Mouse (Mus musculus): Measurements from ENCODE around the gene Satb2.
A peak's percentile ranks its signal among the peaks of the same experiment; 100 is the strongest.

Gene Satb2

GRCm38 (mm10) chr1:56928731-56929130 lies 49.7 kb downstream of the Satb2 start:
- DNase-seq = no peak

DNA sequence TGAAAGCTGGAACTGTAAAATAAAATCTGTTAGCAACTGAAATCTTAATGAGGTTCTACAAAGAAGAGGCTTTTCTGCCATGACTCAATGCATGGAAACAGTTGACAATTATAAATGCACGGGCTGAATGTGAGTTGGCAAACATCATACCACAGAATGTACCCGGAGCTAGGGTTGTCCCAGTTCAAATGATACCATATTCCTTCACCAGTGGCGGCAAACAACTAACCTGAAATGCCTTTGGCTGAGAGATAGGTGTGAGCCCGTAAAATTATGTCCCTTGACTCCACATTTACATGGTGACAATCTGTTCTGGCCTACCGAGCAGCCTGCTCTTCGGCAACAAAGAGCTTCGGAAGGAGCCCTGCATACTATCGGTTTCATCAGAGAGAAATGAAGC lies 58.0 kb downstream of the Satb2 start:
- DNase-seq = no peak

DNA sequence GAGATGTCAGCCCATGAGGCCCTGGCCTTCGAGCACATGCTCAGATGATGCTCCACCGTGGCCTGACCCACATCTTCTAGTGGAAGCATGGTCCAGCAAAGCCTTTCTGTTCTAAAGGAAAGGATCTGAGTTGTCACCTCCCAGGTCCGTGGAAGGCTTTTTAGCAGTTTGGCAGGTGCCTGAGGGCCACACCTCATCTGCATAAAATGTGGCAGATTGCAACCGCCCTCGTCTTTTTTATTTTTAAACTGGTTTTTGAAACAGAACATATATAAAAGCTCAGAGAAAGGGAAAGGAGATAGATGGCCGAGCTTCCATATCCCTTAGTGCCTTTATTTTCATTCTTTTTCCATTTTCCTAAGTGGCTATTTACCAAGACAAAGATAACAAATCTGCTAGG lies 64.2 kb downstream of the Satb2 start:
- no peak for DNase-seq

- no peak for DNase-seq
Observed at GRCm38 (mm10) chr1:56900706-56901287, 77.7 kb downstream of the Satb2 start.

- DNase-seq = no peak
Observed at GRCm38 (mm10) chr1:56900187-56900586, 78.3 kb downstream of the Satb2 start.

- DNase-seq = peak; percentile 25 to 56
Observed at GRCm38 (mm10) chr1:56898606-56899396, 79.6 kb downstream of the Satb2 start.

- DNase-seq = peak; percentile 57 to 62
Observed at GRCm38 (mm10) chr1:56897492-56898180, 80.8 kb downstream of the Satb2 start.

DNA sequence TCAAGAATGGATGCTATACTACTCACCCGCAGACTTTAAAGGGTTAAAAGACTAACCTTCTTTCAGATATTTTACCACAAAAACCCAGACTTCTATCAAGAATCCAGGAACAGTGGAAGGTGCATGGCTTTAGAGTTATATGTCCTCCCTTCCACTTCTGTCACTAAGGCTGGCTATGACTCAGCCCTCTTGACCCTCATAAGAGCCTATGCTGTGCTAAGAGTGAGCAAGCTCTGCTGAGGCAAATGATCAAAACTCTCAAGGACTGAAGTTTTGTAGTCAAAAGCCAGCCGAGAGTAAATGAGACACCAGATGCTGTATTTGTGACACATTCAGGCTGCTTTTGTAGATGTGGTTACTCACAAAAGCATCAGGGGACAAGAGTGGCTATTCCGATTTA lies 81.8 kb downstream of the Satb2 start:
- no peak for DNase-seq

DNA sequence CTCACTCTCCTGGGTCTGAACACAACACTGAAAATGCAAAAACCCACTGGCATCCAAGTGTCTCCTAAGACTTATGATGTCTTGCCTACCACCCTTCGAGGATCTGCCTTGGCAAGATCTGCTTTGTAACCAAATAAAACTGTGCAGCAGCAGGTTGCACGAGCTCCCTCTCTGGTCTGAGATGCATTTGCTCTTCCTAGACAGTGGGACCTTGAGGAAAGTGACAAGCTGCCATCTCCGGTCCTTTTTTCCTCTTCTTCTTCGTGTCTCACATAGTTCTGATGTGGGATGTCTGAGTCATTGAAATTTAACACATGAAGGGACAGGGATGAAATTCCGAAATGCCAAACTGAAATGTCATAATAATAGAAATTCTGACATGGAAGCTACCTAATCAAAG lies 85.7 kb downstream of the Satb2 start:
- DNase-seq = no peak

- no peak for DNase-seq
Observed at GRCm38 (mm10) chr1:56888939-56889338, 89.5 kb downstream of the Satb2 start.

- no peak for DNase-seq
Observed at GRCm38 (mm10) chr1:56887524-56887923, 90.9 kb downstream of the Satb2 start.

DNA sequence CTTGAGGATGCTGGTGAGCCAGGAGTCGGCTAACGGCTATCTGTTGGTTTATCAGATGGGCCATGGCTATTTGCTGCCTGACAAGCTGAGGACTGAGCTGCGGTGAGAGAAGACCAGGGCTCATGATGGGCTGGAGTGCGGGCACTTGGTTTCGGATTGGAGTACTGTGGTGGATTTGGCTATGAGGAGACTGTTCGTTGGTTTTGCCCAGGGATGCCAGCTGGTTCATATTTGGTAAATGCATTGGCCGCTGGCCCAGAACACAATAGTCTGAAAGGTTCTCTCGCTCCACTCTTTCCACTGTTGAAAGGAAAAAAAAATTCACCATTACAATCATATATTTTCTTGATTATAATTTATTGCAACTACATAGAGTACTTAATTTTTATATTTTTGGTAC lies 107.0 kb downstream of the Satb2 start:
- no peak for DNase-seq

- DNase-seq = no peak
Observed at GRCm38 (mm10) chr1:56865246-56865645, 113.2 kb downstream of the Satb2 start.

DNA sequence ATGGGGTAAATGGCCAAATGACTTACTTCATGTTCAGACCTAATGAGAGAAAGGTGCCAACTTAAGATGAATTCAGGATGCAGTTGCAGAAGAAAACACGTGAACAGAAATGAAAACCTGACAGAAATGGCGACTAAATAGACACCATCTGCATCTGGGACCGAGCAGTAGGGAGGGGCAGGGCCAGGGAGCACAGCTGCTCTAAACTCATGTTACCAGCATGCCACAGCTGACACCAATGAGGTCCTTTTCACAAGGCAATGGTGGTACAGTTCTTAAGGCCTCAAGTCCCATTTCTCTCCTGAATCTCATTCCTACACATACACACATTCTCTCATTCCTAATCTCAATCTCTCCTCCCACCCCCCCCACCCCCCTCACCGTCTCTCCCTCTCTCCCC lies 115.7 kb downstream of the Satb2 start:
- DNase-seq = no peak

DNA sequence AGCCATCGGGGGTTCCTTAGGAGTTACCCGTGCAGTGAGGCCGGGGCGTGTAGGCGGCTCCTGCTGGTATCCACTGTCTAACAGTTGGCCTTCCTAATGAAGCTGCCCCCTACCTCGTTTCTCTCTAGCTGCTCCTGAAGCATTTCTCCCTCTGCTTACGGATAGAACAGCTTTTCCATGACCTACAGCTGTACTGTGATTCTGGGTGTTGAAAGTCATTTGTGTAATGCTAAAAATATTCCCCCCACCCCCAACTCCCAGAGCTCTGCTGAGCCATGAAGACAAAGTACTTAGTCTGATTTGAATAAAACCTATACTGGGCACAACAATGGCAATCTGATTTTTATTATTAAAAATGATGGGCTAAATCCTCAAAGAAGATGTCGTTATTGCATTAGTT lies 121.2 kb downstream of the Satb2 start:
- DNase-seq = no peak

GRCm38 (mm10) chr1:56850446-56850845 lies 128.0 kb downstream of the Satb2 start:
- no peak for DNase-seq

DNA sequence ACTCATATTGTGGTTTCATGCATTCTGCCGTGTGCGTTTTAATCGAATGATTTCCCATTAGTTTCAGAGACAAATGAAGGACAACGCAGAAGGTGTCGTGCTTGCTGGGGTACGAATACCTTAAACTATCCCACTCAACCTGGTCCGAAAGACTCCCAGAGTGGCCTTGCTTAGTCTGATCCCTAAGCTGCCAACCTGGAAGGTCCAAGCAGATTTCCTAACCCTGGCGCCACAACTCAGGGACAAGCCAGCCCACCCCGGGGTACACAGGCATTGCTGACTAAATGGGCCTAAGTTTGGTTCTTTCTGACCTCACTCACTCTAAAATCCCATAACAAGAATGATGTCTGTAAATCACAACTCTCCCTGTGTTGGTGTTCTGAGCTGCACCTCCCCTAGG lies 132.1 kb downstream of the Satb2 start:
- DNase-seq = no peak

DNA sequence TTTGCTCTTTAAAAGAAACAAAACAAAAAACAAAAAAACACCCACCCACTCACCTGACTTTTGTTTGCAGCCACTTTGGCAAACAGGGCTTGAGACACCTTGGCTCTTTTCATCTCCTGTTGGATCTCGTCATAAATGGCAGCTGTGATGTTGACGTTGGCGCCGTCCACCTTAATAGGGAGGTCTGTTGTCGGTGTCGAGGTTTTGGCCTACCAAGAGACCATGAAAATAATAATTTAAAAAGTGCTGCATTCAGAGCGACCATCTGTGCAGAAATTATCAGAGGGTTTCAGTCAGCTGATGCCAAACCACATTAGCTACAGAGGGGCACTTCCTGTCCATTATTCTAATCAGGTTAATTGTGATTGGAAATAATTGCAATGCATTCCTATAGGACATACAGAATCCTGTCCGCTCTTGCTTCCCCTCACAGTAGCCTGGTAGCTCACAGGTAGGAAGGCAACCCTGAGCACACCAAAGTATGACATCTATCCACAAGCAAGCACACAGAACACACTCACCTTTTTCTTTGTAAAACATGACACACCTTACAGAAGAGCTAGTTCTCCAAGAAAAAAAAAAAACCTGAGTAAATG lies 132.8 kb downstream of the Satb2 start:
- DNase-seq = no peak

GRCm38 (mm10) chr1:56844551-56845330 lies 133.7 kb downstream of the Satb2 start:
- DNase-seq = no peak

- DNase-seq = no peak
Observed at GRCm38 (mm10) chr1:56838901-56839300, 139.5 kb downstream of the Satb2 start.

DNA sequence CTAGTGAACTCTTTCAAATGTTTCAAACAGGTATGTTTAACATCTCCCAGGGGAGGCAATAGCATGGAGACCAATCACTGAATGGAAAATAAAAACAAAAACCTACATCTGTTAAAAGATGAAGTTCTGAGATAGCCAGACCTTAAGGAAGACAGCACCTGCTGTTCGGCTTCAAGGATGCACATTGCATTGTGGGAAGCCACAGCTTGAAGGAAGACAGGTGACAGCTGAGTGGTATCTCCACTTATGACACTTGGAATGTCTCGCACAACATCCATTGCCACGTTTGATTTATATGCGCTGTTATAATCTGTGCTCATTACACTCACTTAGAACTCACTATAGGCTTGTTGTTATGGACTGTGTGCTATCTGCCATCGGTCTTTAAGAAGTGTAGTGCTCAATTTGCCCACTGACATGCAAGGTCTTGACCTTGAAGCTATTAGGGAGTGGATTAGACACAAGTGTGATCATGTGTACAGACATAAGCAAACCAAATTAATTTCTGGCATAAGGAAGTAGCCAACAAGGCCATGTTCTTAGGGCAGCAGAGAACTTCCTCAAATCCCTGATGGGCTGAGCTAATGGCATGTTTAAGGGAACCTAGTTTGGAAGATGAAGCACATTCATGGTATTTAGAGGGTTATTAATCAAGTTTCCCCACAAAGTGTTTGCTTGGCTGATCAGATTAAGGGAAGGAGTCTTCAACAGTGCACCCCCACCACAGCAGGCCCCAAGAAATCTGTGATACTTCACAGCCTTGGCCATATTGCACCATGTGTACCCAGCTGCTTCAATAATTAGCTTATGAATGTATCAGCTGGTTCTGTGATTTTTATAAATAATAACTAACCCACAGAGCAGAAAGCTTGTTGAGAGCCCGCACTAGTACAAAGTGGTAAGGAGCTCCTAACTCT lies 144.2 kb downstream of the Satb2 start:
- no peak for DNase-seq

GRCm38 (mm10) chr1:56833307-56833706 lies 145.1 kb downstream of the Satb2 start:
- peak in 1 of 2 experiments; percentile 34 for DNase-seq

Data from kidney, postnatal 25 days (tissue).